Mouse (Mus musculus) bone marrow macrophage, adult 2 months (primary cell): ENCODE results near the gene Trim8.

Experiments
- CTCF ChIP-seq: IDR thresholded peaks from 2 replicates; pipeline ENCODE4 v1.5.1; 2012; ENCODE audit warnings: low read depth, mild to moderate bottlenecking, low read length, moderate library complexity
- POLR2A ChIP-seq: IDR thresholded peaks from 2 replicates; pipeline ENCODE4 v1.6.1; 2012; ENCODE audit warnings: mild to moderate bottlenecking, low read depth, low read length, borderline replicate concordance

DNA sequence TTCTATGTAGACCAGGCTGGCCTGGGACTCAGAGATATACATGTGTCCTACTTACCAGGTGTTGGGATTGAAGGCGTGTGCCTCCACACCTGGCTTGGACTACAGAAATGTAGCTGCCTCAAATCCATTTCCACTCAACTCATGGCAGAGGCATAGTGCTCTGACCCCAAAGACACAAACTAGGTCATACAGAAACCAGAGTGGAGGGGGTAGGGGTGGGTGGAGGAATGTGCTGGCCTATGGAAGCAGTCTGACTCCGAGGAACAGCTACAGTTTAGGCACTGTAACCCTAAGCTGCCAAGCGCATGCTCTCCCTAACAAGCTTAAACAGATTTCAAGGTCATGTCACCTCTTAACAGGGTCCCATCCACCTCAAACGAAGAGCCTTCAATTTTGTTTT, 62.1 kb downstream of the Trim8 start:
- TF ChIP-seq POLR2A (no peak), CTCF (no peak)
